Mouse (Mus musculus) embryonic facial prominence, embryonic 13.5 days (tissue): Measurements from ENCODE around the gene Ccdc84. TPM values are rescaled to one million over a fixed set of nuclear protein-coding genes. Genes with fewer than 3 reads are reported as not detected.
"Not testable (repeated sequence)": the region's sequence is repeated elsewhere in the genome, so short reads cannot be mapped to it uniquely, and the experiment has no call there.

ENCODE experiments used
- ATAC-seq: fragments of 200-750 bp; cut with Nextera tagmentation; 2 replicates; pipeline ENCODE4 v1.8.0; 2017; ENCODE audit warnings: low read depth; ENCODE audit not compliant: insufficient number of reproducible peaks, insufficient read depth, low FRiP score, low TSS enrichment
- H3K27ac ChIP-seq: fragments of 300-500 bp; sonication (generic); 2 replicates; pipeline ENCODE4 v1.5.1; 2015; ENCODE audit warnings: moderate library complexity, mild to moderate bottlenecking, inconsistent platforms
- H3K27me3 ChIP-seq: fragments of 300-500 bp; sonication (generic); 2 replicates; pipeline ENCODE4 v1.6.1; 2015; ENCODE audit warnings: mild to moderate bottlenecking, inconsistent platforms
- H3K36me3 ChIP-seq: fragments of 300-500 bp; sonication (generic); 2 replicates; pipeline ENCODE4 v1.6.1; 2015; ENCODE audit warnings: mild to moderate bottlenecking, inconsistent platforms
- H3K4me1 ChIP-seq: fragments of 300-500 bp; sonication (generic); 2 replicates; pipeline ENCODE4 v1.6.1; 2015; ENCODE audit warnings: inconsistent platforms
- H3K4me2 ChIP-seq: fragments of 300-500 bp; sonication (generic); 2 replicates; pipeline ENCODE4 v1.6.1; 2015; ENCODE audit warnings: moderate library complexity, mild to moderate bottlenecking, inconsistent platforms
- H3K4me3 ChIP-seq: fragments of 300-500 bp; sonication (generic); 2 replicates; pipeline ENCODE4 v1.5.1; 2015; ENCODE audit warnings: mild to moderate bottlenecking, inconsistent platforms
- H3K9ac ChIP-seq: fragments of 300-500 bp; sonication (generic); 2 replicates; pipeline ENCODE4 v1.6.1; 2015; ENCODE audit warnings: mild to moderate bottlenecking, inconsistent platforms
- H3K9me3 ChIP-seq: fragments of 300-500 bp; sonication (generic); 2 replicates; pipeline ENCODE4 v1.6.1; 2016; ENCODE audit warnings: inconsistent platforms
- WGBS: fragments of 180-500 bp; shearing (Covaris S2); methylation state at CpG from one replicate; pipeline ENCODE4 v1.1.7; 2015; ENCODE audit warnings: mixed read lengths; 5-methylcytosine and 5-hydroxymethylcytosine counted together
- polyA plus RNA-seq: library from polyadenylated mRNA; unstranded; fragments of >200 nt; fragmentation: Nextera tagmentation; extraction: Ambion mirVana; gene quantifications from 2 replicates; pipeline ENCODE4 v1.2.1, GENCODE M21; 2015

Gene Ccdc84
- polyA plus RNA-seq, result 33.3 and 35.3 TPM in 2 replicates

DNA sequence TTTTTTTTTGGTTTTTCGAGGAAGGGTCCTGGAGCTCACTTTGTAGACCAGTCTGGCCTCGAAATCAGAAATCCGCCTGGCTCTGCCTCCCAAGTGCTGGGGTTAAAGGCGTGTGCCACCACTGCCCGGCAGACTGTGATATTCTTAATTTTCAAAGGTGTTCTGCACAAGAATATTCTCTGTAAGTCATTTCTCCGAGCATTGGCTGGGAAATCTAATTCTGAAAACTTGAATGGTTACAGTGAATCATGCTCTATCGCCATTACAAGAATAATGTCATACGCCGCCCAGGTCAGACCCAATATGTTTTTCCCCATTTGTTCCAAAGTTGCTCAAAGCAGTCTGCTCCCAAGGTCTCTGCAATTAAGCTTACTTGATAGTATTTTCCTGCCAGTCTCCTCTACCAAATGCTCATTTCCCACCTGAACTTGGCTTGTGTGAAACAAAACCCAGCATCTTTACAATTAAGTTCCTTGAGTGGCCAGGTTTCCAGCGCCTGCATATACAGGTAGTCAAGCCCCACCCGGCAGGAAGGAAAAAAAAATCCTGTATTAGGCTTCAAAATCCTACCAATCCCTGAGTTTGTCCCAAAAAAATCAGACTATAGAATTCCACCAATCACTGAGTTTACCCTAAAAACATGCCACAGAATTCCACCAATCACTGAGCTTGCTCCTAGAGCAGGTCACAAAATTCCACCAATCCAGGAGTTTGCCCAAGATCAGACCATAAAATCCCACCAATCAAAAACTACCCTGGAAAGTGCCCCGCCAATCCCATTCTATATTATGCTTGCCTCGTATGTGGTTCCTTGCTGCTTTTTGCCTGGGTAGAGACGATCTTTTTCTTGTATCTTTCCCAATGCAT is at the start of gene Ccdc84:
Gene Ccdc84, minus strand, starts transcription at position 51 of the 867 bp plus-strand sequence.
- Histone ChIP-seq H3K4me2 (peak within 1 kb of the TSS; percentile 91), H3K27me3 (no peaks in the 10 kb centered on the region), H3K36me3 (peaks cover 22% of the 10 kb centered on the region), H3K4me1 (peaks cover 10% of the 10 kb centered on the region), H3K27ac (peak within 1 kb of the TSS; percentile 70), H3K9ac (peak within 1 kb of the TSS; percentile 92), H3K9me3 (no peaks in the 10 kb centered on the region), H3K4me3 (peak within 1 kb of the TSS; percentile 88)
- WGBS, result 78% methylated on average over 14 of the region's 14 CpGs
- no peak for ATAC-seq

DNA sequence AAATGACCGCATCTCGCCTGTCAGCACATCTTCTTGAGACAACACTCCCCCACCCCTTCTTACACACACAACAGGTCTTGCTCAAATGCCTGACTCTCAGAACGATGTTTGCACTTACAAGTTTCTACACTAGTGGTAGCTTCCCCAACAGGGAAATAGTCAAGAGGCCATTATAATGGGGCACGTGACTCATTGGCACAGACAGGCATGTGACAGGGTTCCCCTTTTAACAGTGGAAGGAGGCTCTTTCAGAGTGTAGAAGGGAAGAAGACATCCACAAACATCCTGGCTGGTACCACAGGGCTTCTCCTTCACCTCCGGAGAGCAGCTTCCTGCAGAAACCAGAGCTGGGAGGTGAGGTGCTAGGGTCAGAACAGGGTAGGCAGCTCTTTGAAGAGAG is 43.6 kb upstream of the Ccdc84 start:
- Histone ChIP-seq H3K4me2 (no peak overlapping the region), H3K27ac (no peak overlapping the region), H3K9ac (no peak overlapping the region), H3K9me3 (no peaks in the 10 kb centered on the region), H3K4me3 (no peak overlapping the region), H3K27me3 (no peaks in the 10 kb centered on the region), H3K36me3 (no peaks in the 10 kb centered on the region), H3K4me1 (peaks cover 9% of the 10 kb centered on the region)
- ATAC-seq, result no peak
- 80% methylated on average over 5 of the region's 5 CpGs for WGBS

DNA sequence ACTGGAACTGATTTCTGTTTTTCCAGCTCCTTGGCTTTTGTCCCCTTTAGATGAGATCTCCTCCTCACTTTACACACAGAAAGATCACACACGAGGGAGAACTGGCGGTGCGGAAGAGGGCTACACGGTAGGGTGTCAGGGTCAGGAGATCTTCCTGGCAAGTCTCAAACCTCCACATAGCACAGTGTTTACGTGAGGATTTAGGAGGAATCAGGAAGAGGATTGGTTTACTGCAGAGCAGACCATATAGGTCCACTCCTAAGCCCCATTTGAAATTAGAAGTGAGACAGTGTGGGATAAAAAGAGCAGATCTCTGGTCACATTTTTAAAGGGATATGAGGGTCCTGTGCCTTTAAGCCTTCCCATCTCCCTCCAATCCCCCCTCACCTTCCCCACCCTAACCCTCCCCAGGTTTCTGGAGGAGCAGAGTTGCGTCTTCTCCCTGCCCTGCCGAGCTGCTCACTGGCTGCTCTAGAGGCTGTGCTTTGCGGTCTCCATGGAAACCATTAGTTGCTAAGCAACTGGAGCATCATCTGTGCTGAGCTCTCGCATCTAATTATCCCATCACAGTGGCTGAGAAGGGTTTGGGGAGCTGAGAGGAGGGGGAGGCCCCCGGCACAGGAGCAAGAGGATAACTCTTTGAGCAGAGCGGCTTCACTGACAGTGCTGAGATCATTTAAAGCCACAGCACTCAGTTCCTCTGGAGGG is 38.8 kb upstream of the Ccdc84 start:
- WGBS, result 4% methylated on average over 11 of the region's 11 CpGs
- H3K4me1 ChIP-seq, result peaks cover 28% of the 10 kb centered on the region
- ATAC-seq, result peak; percentile 58; the same call in 1 of the 2 replicates
- peaks cover 14% of the 10 kb centered on the region for H3K27me3 ChIP-seq
- no peak overlapping the region for H3K27ac ChIP-seq
- H3K36me3 ChIP-seq, result no peaks in the 10 kb centered on the region
- H3K4me3 ChIP-seq, result no peak overlapping the region
- H3K9ac ChIP-seq, result peak overlapping the region; percentile 49; the same call in 1 of the 2 replicates
- H3K4me2 ChIP-seq, result peak overlapping the region; percentile 20; the same call in 1 of the 2 replicates
- H3K9me3 ChIP-seq, result no peaks in the 10 kb centered on the region

DNA sequence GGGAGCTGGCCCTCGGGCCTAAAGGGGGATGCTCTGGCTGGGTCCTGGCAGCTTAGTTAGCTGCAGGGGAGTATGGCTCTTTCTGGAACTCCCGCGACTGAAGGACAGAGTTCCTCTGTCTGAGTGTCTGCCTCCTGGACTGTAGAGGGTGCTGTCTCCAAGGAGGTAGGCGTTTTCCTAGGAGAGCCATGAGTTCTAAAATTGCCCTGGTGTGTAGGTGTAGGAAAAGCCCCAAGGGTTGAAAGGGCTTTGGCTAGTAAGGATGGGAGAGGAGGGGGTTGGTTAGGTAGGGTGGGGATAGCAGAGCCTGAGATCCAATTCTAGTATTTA is 36.5 kb upstream of the Ccdc84 start, which contains the start of gene Upk2:
Gene Upk2, minus strand, starts transcription at position 86 of the 330 bp plus-strand sequence.
- Histone ChIP-seq H3K9ac (peak within 1 kb of the TSS; percentile 32; the same call in 1 of the 2 replicates), H3K4me3 (no peak within 1 kb of the TSS; the same call in 1 of the 2 replicates), H3K27ac (no peak within 1 kb of the TSS), H3K36me3 (no peaks in the 10 kb centered on the region), H3K27me3 (peaks cover 14% of the 10 kb centered on the region), H3K9me3 (no peaks in the 10 kb centered on the region), H3K4me2 (peak within 1 kb of the TSS; percentile 33), H3K4me1 (peaks cover 28% of the 10 kb centered on the region)
- no peak for ATAC-seq
- WGBS, result 18% methylated on average over 4 of the region's 4 CpGs

DNA sequence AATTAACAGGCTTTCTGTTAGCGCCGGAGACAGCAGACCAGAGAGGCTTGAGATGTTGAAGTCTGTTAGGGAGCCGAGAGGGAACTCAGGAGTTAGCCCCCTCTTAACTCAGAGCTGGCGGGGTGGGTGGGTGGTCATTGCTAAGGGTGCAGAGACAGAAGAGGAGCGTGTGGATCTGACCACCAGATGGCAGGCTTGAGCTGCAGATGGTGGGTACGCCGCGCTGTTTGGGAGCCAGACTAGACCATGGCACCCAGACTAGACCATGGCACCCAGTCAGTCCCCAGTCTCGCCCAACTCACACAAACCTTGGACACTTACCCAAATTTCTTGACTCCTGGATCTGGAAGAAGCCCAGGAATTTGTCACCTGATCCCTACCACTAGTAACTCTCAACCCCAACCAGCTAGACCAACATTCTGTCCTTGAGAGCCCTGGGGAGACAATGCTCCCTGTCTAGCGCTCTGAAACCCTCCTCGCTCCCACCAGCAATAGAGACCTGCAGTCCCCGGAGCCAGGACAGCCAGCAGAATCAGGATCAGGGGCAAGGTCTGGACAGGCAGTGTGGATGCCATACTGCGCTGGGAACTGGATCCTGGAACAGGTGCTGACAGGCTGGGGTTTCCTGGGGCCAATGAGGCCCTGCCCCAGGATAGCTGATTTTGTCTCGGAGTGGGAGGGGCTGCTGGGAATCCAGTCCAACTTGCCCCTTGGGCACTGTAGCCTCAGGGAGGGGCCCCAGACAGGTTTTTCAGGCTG is 35.9 kb upstream of the Ccdc84 start:
- Histone ChIP-seq H3K27me3 (peaks cover 14% of the 10 kb centered on the region), H3K4me1 (peaks cover 28% of the 10 kb centered on the region), H3K9me3 (no peaks in the 10 kb centered on the region), H3K4me2 (peak overlapping the region; percentile 33), H3K4me3 (no peak overlapping the region; the same call in 1 of the 2 replicates), H3K9ac (peak overlapping the region; percentile 32; the same call in 1 of the 2 replicates), H3K36me3 (no peaks in the 10 kb centered on the region), H3K27ac (no peak overlapping the region)
- peak; percentile 80 for ATAC-seq
- 6% methylated on average over 14 of the region's 14 CpGs for WGBS

DNA sequence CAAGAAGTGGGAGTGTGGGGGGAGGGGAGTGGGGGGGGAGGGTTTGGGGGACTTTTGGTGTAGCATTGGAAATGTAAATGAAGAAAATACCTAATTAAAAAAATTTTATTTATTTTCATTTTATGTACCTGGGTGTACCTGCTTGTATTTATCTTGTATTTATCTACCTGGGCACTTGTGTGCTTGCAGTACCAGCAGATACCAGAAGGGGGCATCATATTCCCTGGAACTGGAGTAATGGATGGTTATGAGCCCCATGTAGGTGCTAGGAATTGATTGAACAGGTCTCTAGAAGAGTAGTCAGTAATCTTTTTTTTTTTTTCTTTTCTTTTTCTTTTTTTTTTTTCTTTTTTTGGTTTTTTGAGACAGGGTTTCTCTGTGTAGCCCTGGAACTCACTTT is 32.0 kb upstream of the Ccdc84 start:
- Histone ChIP-seq H3K9me3 (no peaks in the 10 kb centered on the region), H3K27ac (no peak overlapping the region), H3K4me3 (no peak overlapping the region), H3K4me2 (no peak overlapping the region), H3K9ac (no peak overlapping the region), H3K4me1 (peaks cover 15% of the 10 kb centered on the region), H3K36me3 (no peaks in the 10 kb centered on the region), H3K27me3 (peaks cover 14% of the 10 kb centered on the region)
- no peak for ATAC-seq

DNA sequence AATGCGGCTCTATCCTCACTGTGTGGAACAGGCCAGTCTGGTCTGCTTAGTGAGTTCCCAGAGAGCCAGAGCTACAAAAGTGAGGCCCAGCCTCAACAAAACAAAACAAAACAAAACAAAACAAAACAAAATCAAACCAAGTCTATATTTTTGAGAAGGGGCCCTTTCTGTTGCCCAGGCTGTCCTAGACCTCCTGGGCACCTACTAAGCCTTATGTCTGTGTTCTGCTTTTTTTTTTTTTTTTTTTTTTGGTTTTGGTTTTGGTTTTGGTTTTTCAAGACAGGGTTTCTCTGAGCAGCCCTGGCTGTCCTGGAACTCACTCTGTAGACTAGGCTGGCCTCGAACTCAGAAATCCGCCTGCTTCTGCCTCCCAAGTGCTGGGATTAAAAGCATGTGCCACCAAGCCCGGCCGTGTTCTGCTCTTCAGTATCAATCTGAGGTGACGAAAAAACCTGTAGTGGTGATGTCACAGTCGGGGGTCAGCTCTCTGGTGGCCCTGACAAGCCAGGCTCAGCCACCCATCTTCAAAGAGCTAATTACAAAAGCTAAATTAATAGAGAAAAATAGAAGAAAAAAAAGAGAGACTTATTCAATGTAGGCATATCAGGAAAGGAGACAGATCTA is 26.1 kb upstream of the Ccdc84 start:
- not testable (repeated sequence) for ATAC-seq, H3K4me3 ChIP-seq, H3K27ac ChIP-seq, H3K9me3 ChIP-seq, H3K4me1 ChIP-seq, H3K36me3 ChIP-seq, H3K27me3 ChIP-seq, H3K9ac ChIP-seq, H3K4me2 ChIP-seq
- WGBS, result 85% methylated on average over 7 of the region's 7 CpGs

DNA sequence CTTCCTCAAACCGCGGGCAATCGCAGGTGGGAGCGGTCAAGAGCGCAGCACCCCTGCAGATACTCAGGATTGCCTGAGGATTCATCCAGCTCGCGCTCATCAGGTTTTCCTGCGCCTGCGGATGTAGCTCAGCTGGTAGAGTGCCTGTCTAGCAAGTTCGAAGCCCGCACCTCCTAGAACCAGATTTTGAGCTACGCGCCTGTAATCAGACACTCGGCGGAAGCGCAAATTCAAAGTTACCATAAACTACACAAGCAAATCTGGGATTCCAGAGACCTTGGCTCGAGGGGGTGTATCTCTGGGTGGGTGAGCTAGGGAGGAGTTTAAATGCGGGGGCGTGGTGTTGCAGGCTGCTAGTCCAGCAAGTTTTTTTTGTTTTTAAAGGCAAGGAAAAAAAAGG is 22.6 kb upstream of the Ccdc84 start, which contains the start of gene Foxr1:
Gene Foxr1, minus strand, starts transcription at position 176 of the 400 bp plus-strand sequence.
- Histone ChIP-seq H3K4me3 (no peak within 1 kb of the TSS), H3K27ac (no peak within 1 kb of the TSS), H3K4me1 (no peaks in the 10 kb centered on the region), H3K4me2 (no peak within 1 kb of the TSS), H3K36me3 (no peaks in the 10 kb centered on the region), H3K27me3 (no peaks in the 10 kb centered on the region), H3K9ac (no peak within 1 kb of the TSS), H3K9me3 (no peaks in the 10 kb centered on the region)
- ATAC-seq, result no peak
- WGBS, result 78% methylated on average over 19 of the region's 19 CpGs

DNA sequence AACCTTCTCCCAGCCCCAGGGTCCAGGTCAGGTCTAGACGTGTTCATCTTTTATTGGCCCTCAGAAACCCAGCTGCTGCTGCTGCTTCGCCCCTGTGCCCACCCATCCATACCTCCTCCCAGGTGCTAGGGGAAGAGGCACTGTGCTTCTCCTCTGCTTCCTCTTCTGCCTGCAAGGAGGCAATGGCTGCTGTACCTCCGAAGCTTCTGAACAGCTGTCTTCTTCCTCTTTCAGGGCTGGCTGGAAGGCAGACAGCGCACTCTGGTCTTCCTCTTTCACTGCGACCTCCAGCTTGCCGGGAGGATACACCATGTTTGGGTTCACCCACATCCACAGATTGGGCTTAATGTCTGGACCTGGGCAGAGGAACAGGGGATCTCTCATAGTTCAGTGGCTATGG is 17.4 kb upstream of the Ccdc84 start:
- no peak overlapping the region for H3K27ac ChIP-seq
- no peak overlapping the region for H3K4me2 ChIP-seq
- WGBS, result 82% methylated on average over 6 of the region's 6 CpGs
- no peaks in the 10 kb centered on the region for H3K9me3 ChIP-seq
- peak overlapping the region; percentile 12; the same call in 1 of the 2 replicates for H3K9ac ChIP-seq
- H3K4me1 ChIP-seq, result peaks cover 11% of the 10 kb centered on the region
- no peaks in the 10 kb centered on the region for H3K36me3 ChIP-seq
- no peak overlapping the region for H3K4me3 ChIP-seq
- ATAC-seq, result no peak
- no peaks in the 10 kb centered on the region for H3K27me3 ChIP-seq

DNA sequence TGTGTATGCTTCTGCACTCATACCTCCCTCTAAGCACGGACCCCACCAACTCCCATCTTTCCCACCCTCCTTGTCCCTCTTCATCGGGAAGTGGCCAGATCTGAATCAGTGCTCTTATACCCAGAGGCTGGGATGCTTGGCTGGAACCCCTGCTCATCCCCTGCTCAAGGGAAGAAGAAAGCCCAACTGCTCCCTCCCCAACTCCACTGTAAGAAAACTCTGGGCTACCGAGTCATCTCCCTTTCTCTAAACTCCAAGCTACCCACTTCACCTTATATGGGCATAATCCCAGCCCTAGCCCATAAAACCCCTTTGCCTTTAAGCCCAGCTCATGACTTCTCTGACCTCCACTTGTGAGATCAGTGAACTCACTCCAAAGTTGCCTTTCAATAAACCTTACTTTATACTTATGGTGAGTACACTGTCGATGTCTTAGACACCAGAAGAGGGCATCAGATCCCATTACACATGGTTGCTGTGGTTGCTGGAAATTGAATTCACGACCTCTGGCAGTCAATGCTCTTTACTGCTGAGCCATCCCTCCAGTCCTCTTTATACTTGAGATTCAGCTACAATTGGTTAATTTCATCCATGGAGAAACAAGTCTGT is 14.3 kb upstream of the Ccdc84 start:
- H3K36me3 ChIP-seq, result no peaks in the 10 kb centered on the region
- no peak overlapping the region for H3K4me3 ChIP-seq
- ATAC-seq, result no peak
- WGBS, result 44% methylated on average over 5 of the region's 5 CpGs
- H3K27me3 ChIP-seq, result no peaks in the 10 kb centered on the region
- no peak overlapping the region for H3K9ac ChIP-seq
- no peak overlapping the region for H3K27ac ChIP-seq
- H3K4me2 ChIP-seq, result no peak overlapping the region
- H3K9me3 ChIP-seq, result no peaks in the 10 kb centered on the region
- H3K4me1 ChIP-seq, result peaks cover 11% of the 10 kb centered on the region
